Mouse (Mus musculus) small intestine, adult 2 months (tissue): ENCODE measurements around the gene Zfp740.

Experiments used
- CTCF ChIP-seq: fragments of 200-500 bp; IDR thresholded peaks from 2 replicates; pipeline ENCODE4 v1.5.1; 2012; ENCODE audit warnings: low read depth, mild to moderate bottlenecking, control low read depth, inconsistent platforms, low read length, moderate library complexity, mixed read lengths; ENCODE audit not compliant: insufficient replicate concordance, insufficient read length; ENCODE audit errors: extremely low read depth
- POLR2A ChIP-seq: fragments of 200-500 bp; IDR thresholded peaks from 2 replicates; pipeline ENCODE4 v1.6.1; 2012; ENCODE audit warnings: low read depth, mild to moderate bottlenecking, control low read depth, inconsistent platforms, low read length, moderate library complexity

- TF ChIP-seq CTCF (no peak), POLR2A (no peak)
These were observed 15.0 kb upstream of the Zfp740 start for GRCm38 (mm10) chr15:102188096-102188495.
